In genomic region chr4:63589987-63590386, GRCm38 (mm10) we compare ENCODE assay signal across 1 mouse cellular context.
TF ChIP-seq lines count a peak whose summit lies in the region.

No protein-coding gene starts in this region.

TF ChIP-seq in CH12.LX, 34 proteins besides CTCF, POLR2A, EP300 and RAD21:
- TF ChIP-seq MAZ (IDR thresholded peaks at IDR 0.05; ENCODE audit: low read depth, low read length) (no peak), ZNF384 (IDR thresholded peaks at IDR 0.05; ENCODE audit: low read depth, low read length) (no peak), SMC3 (IDR thresholded peaks at IDR 0.05; ENCODE audit: low read depth, low read length) (no peak), UBTF (IDR thresholded peaks at IDR 0.05; ENCODE audit: low read depth, low read length) (no peak), USF1 (IDR thresholded peaks at IDR 0.05; ENCODE audit: low read depth, low read length) (no peak), MEF2A (IDR thresholded peaks at IDR 0.05; ENCODE audit: borderline replicate concordance, low read depth, low read length) (no peak), MAX (IDR thresholded peaks at IDR 0.05; ENCODE audit: low read length) (no peak), ZC3H11A (IDR thresholded peaks at IDR 0.05; ENCODE audit: low read depth, low read length) (no peak), HCFC1 (IDR thresholded peaks at IDR 0.05; ENCODE audit: low read depth, low read length) (no peak), USF2 (conservative IDR thresholded peaks at IDR 0.05; ENCODE audit: low read depth, low read length) (no peak), GABPA (IDR thresholded peaks at IDR 0.05; ENCODE audit: insufficient replicate concordance, low read depth, low read length) (no peak), SIN3A (IDR thresholded peaks at IDR 0.05; ENCODE audit: low read length) (no peak), JUN (IDR thresholded peaks at IDR 0.05; ENCODE audit: insufficient read depth, low read depth, low read length) (no peak), CHD1 (IDR thresholded peaks at IDR 0.05; ENCODE audit: low read depth, low read length) (no peak), PAX5 (IDR thresholded peaks at IDR 0.05; ENCODE audit: low read length) (no peak), MAFK (IDR thresholded peaks at IDR 0.05; ENCODE audit: insufficient replicate concordance, low read length) (no peak), POLR2AphosphoS2 (IDR thresholded peaks at IDR 0.05; ENCODE audit: low read depth, low read length) (no peak), MYC (IDR thresholded peaks at IDR 0.05; ENCODE audit: low read depth, low read length) (no peak), ELF1 (IDR thresholded peaks at IDR 0.05; ENCODE audit: low read depth, low read length) (no peak)
